Mouse (Mus musculus) forebrain, embryonic 14.5 days (tissue): ENCODE results near the gene Phf3. TPM values are rescaled to one million over a fixed set of nuclear protein-coding genes. Genes with fewer than 3 reads are reported as not detected.

ENCODE experiments used
- ATAC-seq: fragments of 200-750 bp; cut with Nextera tagmentation; 2 replicates; pipeline ENCODE4 v1.8.0; 2017; ENCODE audit warnings: mild to moderate bottlenecking, moderate library complexity
- DNase-seq: peaks from one replicate; pipeline ENCODE4 v3.0.0-alpha.2; 2015; ENCODE audit warnings: low spot score
- H3K27ac ChIP-seq: fragments of 300-500 bp; sonication (generic); 2 replicates; pipeline ENCODE4 v1.5.1; 2014; ENCODE audit warnings: low read depth, mild to moderate bottlenecking, control low read depth, low read length, moderate library complexity
- H3K27me3 ChIP-seq: fragments of 300-500 bp; sonication (generic); replicated peaks from 2 replicates; pipeline ENCODE4 v1.6.1; 2014; ENCODE audit warnings: low read length, control low read depth, mixed read lengths; ENCODE audit not compliant: control insufficient read depth, insufficient read depth
- H3K36me3 ChIP-seq: fragments of 300-500 bp; sonication (generic); 2 replicates; pipeline ENCODE4 v1.6.1; 2014; ENCODE audit warnings: low read length, control low read depth; ENCODE audit not compliant: control insufficient read depth, insufficient read depth
- H3K4me1 ChIP-seq: fragments of 300-500 bp; sonication (generic); 2 replicates; pipeline ENCODE4 v1.6.1; 2014; ENCODE audit warnings: antibody characterized with exemption, low read length, control low read depth; ENCODE audit not compliant: control insufficient read depth, insufficient read depth
- H3K4me2 ChIP-seq: fragments of 300-500 bp; sonication (generic); 2 replicates; pipeline ENCODE4 v1.6.1; 2014; ENCODE audit warnings: mild to moderate bottlenecking, control low read depth, low read length
- H3K4me3 ChIP-seq: fragments of 300-500 bp; sonication (generic); 2 replicates; pipeline ENCODE4 v1.5.1; 2014; ENCODE audit warnings: low read depth, low read length, control low read depth
- H3K9ac ChIP-seq: fragments of 300-500 bp; sonication (generic); 2 replicates; pipeline ENCODE4 v1.6.1; 2014; ENCODE audit warnings: mild to moderate bottlenecking, low read length, control low read depth, moderate library complexity
- H3K9me3 ChIP-seq: fragments of 300-500 bp; sonication (generic); replicated peaks from 2 replicates; pipeline ENCODE4 v1.6.1; 2016; ENCODE audit warnings: low read length, control low read depth, mixed read lengths; ENCODE audit not compliant: control insufficient read depth
- WGBS: fragments of 180-500 bp; shearing (Covaris S2); extraction: QIAGEN DNeasy Blood & Tissue Kit; methylation state at CpG from one replicate; pipeline ENCODE4 v1.1.7; 2014; 5-methylcytosine and 5-hydroxymethylcytosine counted together
- polyA plus RNA-seq: library from polyadenylated mRNA; unstranded; fragments of >200 nt; fragmentation: Nextera tagmentation; extraction: Ambion mirVana; gene quantifications from 2 replicates; pipeline ENCODE4 v1.2.1, GENCODE M21; 2014

Gene Phf3
- polyA plus RNA-seq, 1 experiment from 2014 or later, result 48.6 TPM

DNA sequence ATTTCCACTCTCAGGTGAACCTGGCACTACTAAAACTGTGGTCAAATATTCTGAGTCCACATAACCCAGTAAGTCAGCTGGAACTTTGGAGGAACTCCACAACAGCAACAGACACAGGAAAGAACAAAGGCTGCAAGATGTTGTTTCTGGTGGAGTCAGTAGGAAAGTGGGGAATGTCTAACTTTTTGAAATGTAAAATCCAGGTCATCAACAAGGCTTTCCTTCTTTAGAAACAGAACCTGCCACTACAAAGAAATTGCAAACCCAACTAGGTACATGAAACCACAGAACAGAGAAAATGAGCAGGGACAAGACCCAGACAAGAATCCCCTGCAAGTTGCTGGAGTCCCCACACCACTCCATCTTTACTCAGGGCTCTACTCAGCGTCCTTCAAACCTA lies 26.0 kb downstream of the Phf3 start:
- DNase-seq (no peak), ATAC-seq (no peak)
- WGBS, result 66% methylated on average over 1 of the region's 1 CpGs
- H3K4me1 ChIP-seq, result no peaks in the 10 kb centered on the region
- H3K9me3 ChIP-seq, result no peaks in the 10 kb centered on the region
- H3K9ac ChIP-seq, result no peak overlapping the region
- H3K4me2 ChIP-seq, result no peak overlapping the region
- H3K4me3 ChIP-seq, result no peak overlapping the region
- no peaks in the 10 kb centered on the region for H3K36me3 ChIP-seq
- H3K27me3 ChIP-seq, result no peaks in the 10 kb centered on the region
- H3K27ac ChIP-seq, result no peak overlapping the region

DNA sequence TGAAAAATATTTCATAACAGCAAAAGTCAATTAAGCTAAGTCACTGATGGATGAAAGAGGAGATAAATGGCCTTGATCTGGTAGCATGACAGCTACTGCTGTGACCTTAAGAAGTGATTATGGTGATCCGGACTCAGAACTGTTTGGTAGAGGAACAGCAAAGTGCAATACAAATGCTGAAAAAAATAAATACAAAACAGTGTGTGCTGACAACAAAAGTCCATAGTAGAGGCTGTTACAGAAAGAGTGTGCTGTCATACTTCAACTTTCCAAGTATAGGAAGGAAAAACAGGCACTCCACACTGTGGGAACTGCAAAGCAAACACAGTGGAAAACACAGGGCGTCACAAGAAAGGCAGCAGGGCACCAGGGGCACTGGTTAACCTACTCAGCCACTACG lies 34.1 kb downstream of the Phf3 start:
- ATAC-seq, result no peak
- no peak overlapping the region for H3K4me3 ChIP-seq
- no peaks in the 10 kb centered on the region for H3K9me3 ChIP-seq
- H3K36me3 ChIP-seq, result peaks cover 19% of the 10 kb centered on the region; the same call in 1 of the 2 replicates
- 83% methylated on average over 3 of the region's 3 CpGs for WGBS
- no peak overlapping the region for H3K9ac ChIP-seq
- no peak overlapping the region for H3K4me2 ChIP-seq
- no peaks in the 10 kb centered on the region for H3K4me1 ChIP-seq
- H3K27ac ChIP-seq, result no peak overlapping the region
- DNase-seq, result no peak
- H3K27me3 ChIP-seq, result no peaks in the 10 kb centered on the region

DNA sequence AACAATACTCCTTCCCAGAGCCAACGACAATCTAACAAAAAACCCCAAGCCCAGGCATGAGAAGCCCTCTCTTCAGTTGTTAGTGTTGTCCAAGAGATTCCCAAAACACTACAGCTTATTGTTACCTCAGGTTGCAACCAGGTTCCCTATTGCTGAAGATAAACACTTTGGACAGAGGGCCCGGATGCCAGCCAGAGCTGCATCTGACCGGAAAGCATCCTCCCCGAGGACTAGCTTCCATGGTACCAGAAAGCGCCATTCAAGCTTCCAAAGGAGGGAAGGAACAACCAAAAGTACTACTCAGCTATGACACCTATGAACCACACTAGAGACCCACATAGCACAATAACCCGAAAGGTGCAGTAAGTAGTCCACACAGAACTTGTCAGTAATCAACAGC lies 38.2 kb downstream of the Phf3 start:
- no peak for DNase-seq
- H3K4me1 ChIP-seq, result no peaks in the 10 kb centered on the region
- H3K4me3 ChIP-seq, result no peak overlapping the region
- no peak overlapping the region for H3K4me2 ChIP-seq
- H3K36me3 ChIP-seq, result peaks cover 27% of the 10 kb centered on the region
- H3K9ac ChIP-seq, result no peak overlapping the region
- H3K27ac ChIP-seq, result no peak overlapping the region
- WGBS, result 94% methylated on average over 6 of the region's 6 CpGs
- H3K27me3 ChIP-seq, result no peaks in the 10 kb centered on the region
- ATAC-seq, result no peak
- no peaks in the 10 kb centered on the region for H3K9me3 ChIP-seq

DNA sequence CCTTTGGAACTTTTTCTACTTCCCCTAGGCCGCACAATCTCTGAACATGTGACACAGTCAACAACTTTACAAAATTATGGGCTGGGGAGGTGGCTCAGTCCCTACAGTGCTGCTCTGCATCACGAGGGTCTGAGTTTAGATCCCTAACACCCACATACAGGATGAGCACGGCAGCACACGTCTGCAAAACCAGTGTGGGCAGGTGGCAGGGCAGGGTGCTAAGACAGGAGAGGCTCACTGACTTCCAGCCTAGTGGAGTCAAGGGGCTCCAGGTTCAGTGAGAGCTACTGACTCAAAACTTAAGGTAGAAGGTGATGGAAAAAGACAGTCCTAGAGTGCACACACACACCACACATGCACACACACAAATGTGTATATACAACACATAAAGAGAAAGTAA lies 40.9 kb downstream of the Phf3 start:
- Histone ChIP-seq H3K4me3 (no peak overlapping the region), H3K27me3 (no peaks in the 10 kb centered on the region), H3K27ac (no peak overlapping the region), H3K36me3 (peaks cover 41% of the 10 kb centered on the region), H3K9ac (no peak overlapping the region), H3K9me3 (no peaks in the 10 kb centered on the region), H3K4me1 (no peaks in the 10 kb centered on the region), H3K4me2 (no peak overlapping the region)
- ATAC-seq, result no peak
- DNase-seq, result no peak
- 82% methylated on average over 4 of the region's 4 CpGs for WGBS

DNA sequence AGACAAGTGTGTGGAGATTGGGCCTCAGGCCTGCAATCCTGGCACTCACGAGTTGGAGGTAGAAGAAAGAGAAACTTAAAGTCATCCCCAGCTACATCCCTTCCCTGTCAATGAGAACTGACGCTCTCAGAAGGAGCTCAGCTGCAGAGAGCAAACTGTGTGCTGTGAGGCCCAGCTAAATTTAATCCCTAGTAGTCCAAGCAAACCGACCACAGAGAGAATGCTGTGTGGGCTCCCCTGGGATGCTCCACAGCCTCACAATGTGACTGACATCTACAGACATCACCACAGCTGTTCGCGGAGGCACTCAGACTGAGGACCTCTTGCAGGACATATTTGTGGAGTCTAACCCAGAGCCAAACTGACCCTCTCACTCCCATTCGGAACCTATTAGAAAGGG lies 54.3 kb downstream of the Phf3 start:
- ATAC-seq, result no peak
- Histone ChIP-seq H3K4me3 (no peak overlapping the region), H3K36me3 (peaks cover 41% of the 10 kb centered on the region), H3K4me2 (no peak overlapping the region), H3K4me1 (no peaks in the 10 kb centered on the region), H3K9me3 (no peaks in the 10 kb centered on the region), H3K27ac (no peak overlapping the region), H3K9ac (no peak overlapping the region), H3K27me3 (no peaks in the 10 kb centered on the region)
- 87% methylated on average over 6 of the region's 6 CpGs for WGBS
- DNase-seq, result no peak

DNA sequence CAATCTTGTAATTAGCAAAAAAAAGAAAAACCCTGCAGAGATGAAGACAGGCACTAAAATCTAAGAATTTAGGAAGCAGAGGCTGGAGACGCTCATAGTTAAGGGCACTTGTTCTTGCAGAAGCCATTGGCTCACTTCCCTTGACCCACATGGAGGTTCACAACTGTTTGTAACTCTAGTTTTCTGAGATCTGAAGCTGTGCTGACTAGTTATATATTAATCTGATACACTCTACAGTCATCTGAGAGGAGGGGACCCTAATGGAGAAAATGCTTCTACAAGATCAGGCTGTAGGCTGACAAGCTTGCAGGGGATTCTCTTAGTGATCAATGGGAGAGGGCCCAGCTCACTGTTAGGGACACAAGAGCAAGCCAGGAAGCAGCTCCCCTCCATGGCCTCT lies 58.1 kb downstream of the Phf3 start:
- no peaks in the 10 kb centered on the region for H3K9me3 ChIP-seq
- no peaks in the 10 kb centered on the region for H3K27me3 ChIP-seq
- no peak for DNase-seq
- H3K4me2 ChIP-seq, result no peak overlapping the region
- no peak overlapping the region for H3K9ac ChIP-seq
- no peak overlapping the region for H3K4me3 ChIP-seq
- H3K4me1 ChIP-seq, result no peaks in the 10 kb centered on the region
- ATAC-seq, result no peak
- 93% methylated on average over 1 of the region's 1 CpGs for WGBS
- no peak overlapping the region for H3K27ac ChIP-seq
- H3K36me3 ChIP-seq, result peaks cover 63% of the 10 kb centered on the region

DNA sequence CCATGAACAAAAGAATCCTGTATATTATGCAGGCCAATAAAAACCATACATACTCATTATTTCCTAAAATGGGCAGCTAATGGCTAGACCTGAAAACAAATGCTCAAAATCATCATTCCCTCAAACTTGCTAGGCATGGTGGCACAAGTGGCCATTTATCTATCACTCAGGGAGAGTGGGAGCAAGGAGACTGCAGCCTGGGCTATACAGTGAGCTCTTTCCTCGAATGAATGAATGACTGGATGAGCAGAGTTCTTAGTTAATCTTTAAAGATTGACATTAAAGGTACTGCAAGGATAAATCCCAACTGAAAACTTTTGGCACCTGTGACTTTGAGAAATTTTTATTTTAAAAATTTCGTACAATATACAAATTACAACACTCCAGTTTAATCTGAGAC lies 58.7 kb downstream of the Phf3 start:
- no peak overlapping the region for H3K4me3 ChIP-seq
- no peaks in the 10 kb centered on the region for H3K4me1 ChIP-seq

DNA sequence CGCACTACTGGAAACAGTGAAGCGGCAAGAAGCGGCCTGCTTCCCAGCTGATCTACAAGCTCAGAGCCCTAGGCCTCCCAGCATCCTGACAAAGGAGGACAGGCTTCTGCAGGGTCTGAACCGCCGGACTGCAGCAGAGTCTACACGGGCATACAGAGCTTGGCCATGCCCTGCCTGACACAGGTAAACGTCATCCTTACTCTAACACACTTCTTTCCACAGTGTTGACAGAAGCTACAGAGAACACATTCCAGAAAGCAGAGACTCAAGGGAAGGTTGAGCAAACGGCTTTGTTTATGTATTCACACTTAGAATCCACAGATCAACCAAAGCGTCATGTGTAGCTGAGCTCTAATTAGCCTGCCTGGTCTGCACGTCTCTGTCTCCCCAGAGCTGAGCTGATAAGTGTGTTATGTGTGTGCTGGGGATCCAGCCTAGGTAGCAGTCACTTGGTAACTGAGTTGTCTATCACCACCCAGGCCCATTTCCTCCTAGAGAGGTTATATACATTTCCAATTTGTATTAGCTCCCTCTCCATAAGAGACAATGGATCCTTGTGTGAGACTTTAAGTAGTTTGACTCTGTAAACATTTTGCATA lies 65.5 kb downstream of the Phf3 start:
- no peak for ATAC-seq

More for the DNA sequence above, 58.7 kb downstream of the Phf3 start:
- ATAC-seq, result no peak
- H3K36me3 ChIP-seq, result peaks cover 65% of the 10 kb centered on the region
- no peak overlapping the region for H3K4me2 ChIP-seq
- no peak for DNase-seq
- no peaks in the 10 kb centered on the region for H3K9me3 ChIP-seq
- no peak overlapping the region for H3K9ac ChIP-seq
- WGBS, result 91% methylated on average over 2 of the region's 2 CpGs
- no peak overlapping the region for H3K27ac ChIP-seq
- no peaks in the 10 kb centered on the region for H3K27me3 ChIP-seq

DNA sequence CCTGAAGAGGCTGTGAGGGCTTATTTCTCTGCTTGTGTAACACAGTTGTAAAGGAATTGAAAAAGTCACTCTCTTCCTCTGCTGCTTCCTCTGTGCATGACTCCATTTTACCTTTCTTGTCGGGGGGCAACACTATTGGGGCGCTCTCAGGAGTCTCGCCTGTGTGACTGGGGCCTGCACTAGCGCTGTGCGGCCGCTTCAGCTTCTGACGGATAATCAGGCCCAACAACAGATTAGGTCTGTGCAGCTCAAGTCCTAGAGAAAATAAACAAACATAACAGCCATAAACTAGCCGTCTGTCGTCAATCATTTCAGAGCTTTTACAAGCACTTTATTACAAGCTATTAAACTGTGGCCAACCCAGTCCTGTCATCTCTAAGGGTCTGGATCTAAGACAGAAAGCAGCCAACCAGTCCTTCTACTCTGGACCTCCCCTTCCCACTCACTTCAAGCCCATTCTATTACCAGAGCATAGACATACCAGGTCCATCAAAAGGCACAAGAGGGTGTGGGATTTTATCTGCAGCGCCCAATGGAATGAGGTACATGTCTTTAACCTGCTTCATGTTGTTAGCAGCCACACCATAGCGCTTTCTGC lies 67.9 kb downstream of the Phf3 start:
- Histone ChIP-seq H3K4me3 (no peak overlapping the region), H3K27me3 (no peaks in the 10 kb centered on the region), H3K36me3 (peaks cover 72% of the 10 kb centered on the region), H3K9ac (no peak overlapping the region), H3K4me1 (no peaks in the 10 kb centered on the region), H3K9me3 (no peaks in the 10 kb centered on the region), H3K27ac (no peak overlapping the region), H3K4me2 (no peak overlapping the region)
- 96% methylated on average over 11 of the region's 11 CpGs for WGBS
- ATAC-seq (no peak), DNase-seq (no peak)

More for the DNA sequence above, 65.5 kb downstream of the Phf3 start:
- WGBS, result 91% methylated on average over 10 of the region's 10 CpGs
- Histone ChIP-seq H3K27ac (no peak overlapping the region), H3K4me1 (no peaks in the 10 kb centered on the region), H3K9ac (no peak overlapping the region), H3K4me3 (no peak overlapping the region), H3K9me3 (no peaks in the 10 kb centered on the region), H3K4me2 (no peak overlapping the region), H3K36me3 (peaks cover 79% of the 10 kb centered on the region), H3K27me3 (no peaks in the 10 kb centered on the region)
- DNase-seq, result no peak
